Mouse (Mus musculus) heart, embryonic 15.5 days (tissue): ENCODE measurements around the gene Iqgap2. TPM values are rescaled to one million over a fixed set of nuclear protein-coding genes. Genes with fewer than 3 reads are reported as not detected.

Source experiments
- ATAC-seq: fragments of 200-750 bp; cut with Nextera tagmentation; replicated peaks from 2 replicates; pipeline ENCODE4 v1.8.0; 2017; ENCODE audit warnings: low read depth, moderate TSS enrichment; ENCODE audit not compliant: insufficient number of reproducible peaks, insufficient read depth, low FRiP score
- H3K27ac ChIP-seq: fragments of 300-500 bp; sonication (generic); 2 replicates; pipeline ENCODE4 v1.5.1; 2015; ENCODE audit warnings: mild to moderate bottlenecking, inconsistent platforms
- H3K27me3 ChIP-seq: fragments of 300-500 bp; sonication (generic); 2 replicates; pipeline ENCODE4 v1.6.1; 2015; ENCODE audit warnings: inconsistent platforms
- H3K36me3 ChIP-seq: fragments of 300-500 bp; sonication (generic); 2 replicates; pipeline ENCODE4 v1.6.1; 2015; ENCODE audit warnings: mild to moderate bottlenecking, inconsistent platforms
- H3K4me1 ChIP-seq: fragments of 300-500 bp; sonication (generic); replicated peaks from 2 replicates; pipeline ENCODE4 v1.6.1; 2015; ENCODE audit warnings: inconsistent platforms
- H3K4me2 ChIP-seq: fragments of 300-500 bp; sonication (generic); 2 replicates; pipeline ENCODE4 v1.6.1; 2015; ENCODE audit warnings: inconsistent platforms, mild to moderate bottlenecking, moderate library complexity
- H3K4me3 ChIP-seq: fragments of 300-500 bp; sonication (generic); 2 replicates; pipeline ENCODE4 v1.5.1; 2015; ENCODE audit warnings: mild to moderate bottlenecking, inconsistent platforms
- H3K9ac ChIP-seq: fragments of 300-500 bp; sonication (generic); 2 replicates; pipeline ENCODE4 v1.6.1; 2015; ENCODE audit warnings: mild to moderate bottlenecking, inconsistent platforms
- H3K9me3 ChIP-seq: fragments of 300-500 bp; sonication (generic); replicated peaks from 2 replicates; pipeline ENCODE4 v1.6.1; 2016; ENCODE audit warnings: inconsistent platforms
- WGBS: fragments of 180-500 bp; shearing (Covaris S2); methylation state at CpG from one replicate; pipeline ENCODE4 v1.1.7; 2015; ENCODE audit warnings: mixed read lengths; 5-methylcytosine and 5-hydroxymethylcytosine counted together
- polyA plus RNA-seq: library from polyadenylated mRNA; unstranded; fragments of >200 nt; fragmentation: Nextera tagmentation; extraction: Ambion mirVana; gene quantifications from 2 replicates; pipeline ENCODE4 v1.2.1, GENCODE M21; 2015

The Iqgap2 gene
- polyA plus RNA-seq, 1 experiment from 2014 or later: 2.4 TPM

DNA sequence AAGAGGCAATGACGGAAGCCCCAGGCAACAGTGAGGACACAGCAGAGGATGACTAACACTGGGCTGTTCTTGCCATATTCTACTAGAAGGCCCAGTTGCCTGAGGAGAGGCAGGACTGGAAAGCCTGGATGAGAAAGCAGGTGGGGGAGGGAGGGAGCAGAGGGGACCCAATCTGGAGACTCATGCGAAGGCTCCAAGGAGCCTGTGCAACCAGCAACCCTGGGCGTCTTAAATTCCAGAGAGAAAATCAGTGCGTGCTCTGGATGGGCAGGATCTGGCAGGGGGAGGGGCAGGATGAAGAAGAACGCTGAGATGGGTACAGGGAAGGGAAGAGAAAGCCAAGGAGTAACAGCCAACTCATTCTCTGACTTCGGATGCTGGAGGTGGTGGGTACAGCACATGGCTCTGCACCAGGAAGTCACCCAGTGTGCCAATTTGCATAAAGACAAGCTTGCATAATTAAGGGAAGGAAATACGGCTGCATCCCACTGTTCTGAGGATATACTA, 42.2 kb downstream of the Iqgap2 start:
- Histone ChIP-seq H3K9me3 (no peaks in the 10 kb centered on the region), H3K27ac (no peak overlapping the region), H3K9ac (no peak overlapping the region), H3K4me1 (no peaks in the 10 kb centered on the region), H3K4me2 (no peak overlapping the region), H3K27me3 (no peaks in the 10 kb centered on the region), H3K4me3 (no peak overlapping the region), H3K36me3 (no peaks in the 10 kb centered on the region)
- 55% methylated on average over 7 of the region's 7 CpGs for WGBS
- ATAC-seq: no peak

DNA sequence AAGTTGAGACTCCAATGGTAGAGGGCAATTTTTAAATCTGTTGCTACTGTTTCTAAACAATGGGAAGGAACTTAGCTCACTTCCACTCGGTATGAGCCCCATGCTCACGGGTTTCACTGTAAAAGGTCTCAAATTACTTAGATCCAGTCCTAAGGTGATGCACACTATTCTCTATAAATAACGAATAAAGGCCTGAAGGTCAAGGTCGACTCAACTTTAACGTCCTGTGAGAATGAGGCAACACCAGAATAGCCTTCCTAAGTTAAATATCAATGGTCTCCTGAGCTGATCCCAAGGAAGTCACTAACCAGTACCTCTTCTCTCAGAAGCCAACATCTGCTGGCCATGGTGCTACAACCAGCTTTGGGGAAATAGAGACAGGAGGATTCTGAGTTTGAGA, 45.4 kb downstream of the Iqgap2 start:
- Histone ChIP-seq H3K9me3 (no peaks in the 10 kb centered on the region), H3K36me3 (no peaks in the 10 kb centered on the region), H3K4me3 (no peak overlapping the region), H3K9ac (no peak overlapping the region), H3K4me2 (no peak overlapping the region), H3K27ac (no peak overlapping the region), H3K4me1 (peaks cover 5% of the 10 kb centered on the region), H3K27me3 (no peaks in the 10 kb centered on the region)
- 67% methylated on average over 5 of the region's 5 CpGs for WGBS
- no peak for ATAC-seq

DNA sequence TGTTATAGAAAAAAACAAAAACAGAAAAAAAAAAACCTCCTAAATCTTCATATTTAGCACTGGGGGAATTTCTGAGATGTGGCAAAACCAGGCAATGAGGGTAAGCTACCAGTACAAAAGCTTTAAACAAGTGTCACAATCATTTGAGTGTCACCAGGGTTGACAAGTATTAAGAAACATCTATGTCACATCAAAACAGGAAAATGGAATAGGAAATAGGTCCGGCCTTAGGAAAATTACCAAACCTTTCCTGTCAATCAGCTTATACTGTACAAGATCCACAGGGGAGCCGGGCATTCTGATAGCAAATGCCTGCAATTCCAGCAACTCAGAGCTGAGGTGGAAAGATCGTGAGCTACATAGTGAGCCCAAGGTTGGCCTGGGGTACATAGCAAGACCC, 46.8 kb downstream of the Iqgap2 start:
- Histone ChIP-seq H3K27me3 (no peaks in the 10 kb centered on the region), H3K9ac (no peak overlapping the region), H3K4me2 (no peak overlapping the region), H3K4me1 (peaks cover 5% of the 10 kb centered on the region), H3K36me3 (no peaks in the 10 kb centered on the region), H3K27ac (no peak overlapping the region), H3K9me3 (no peaks in the 10 kb centered on the region), H3K4me3 (no peak overlapping the region)
- ATAC-seq: no peak
- 49% methylated on average over 3 of the region's 3 CpGs for WGBS

DNA sequence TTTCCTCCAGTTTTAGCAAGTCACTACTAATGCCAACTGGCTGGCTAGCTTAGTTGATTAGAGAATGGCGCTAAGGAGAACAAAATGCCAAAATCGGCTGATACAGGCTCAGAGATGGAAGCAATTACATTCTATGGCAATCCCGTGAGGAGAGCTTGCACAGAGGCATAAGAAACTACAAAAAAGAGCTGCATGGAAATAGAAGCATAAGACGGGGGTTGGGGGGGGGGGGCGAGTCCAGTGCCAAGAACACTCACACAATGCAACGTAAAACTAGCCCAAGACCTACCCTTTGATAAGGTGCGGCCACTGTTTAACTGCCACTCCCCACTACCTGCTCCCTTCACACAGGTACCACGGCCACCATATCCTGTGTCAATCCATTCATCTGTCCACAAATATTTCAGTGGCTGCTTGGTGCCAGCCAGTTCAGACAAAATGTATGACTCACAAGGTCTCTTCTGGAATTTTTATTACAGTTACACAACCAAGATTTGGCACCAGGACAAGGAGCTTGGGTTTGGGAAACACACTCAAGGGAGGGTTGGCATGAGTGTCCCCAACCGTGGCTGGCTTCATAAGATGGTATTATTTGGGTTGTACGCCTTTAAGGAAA, 48.2 kb downstream of the Iqgap2 start:
- Histone ChIP-seq H3K27ac (no peak overlapping the region), H3K4me1 (peaks cover 5% of the 10 kb centered on the region), H3K9ac (no peak overlapping the region), H3K27me3 (no peaks in the 10 kb centered on the region), H3K4me3 (no peak overlapping the region), H3K36me3 (no peaks in the 10 kb centered on the region), H3K4me2 (no peak overlapping the region), H3K9me3 (no peaks in the 10 kb centered on the region)
- ATAC-seq: no peak
- WGBS: 84% methylated on average over 10 of the region's 10 CpGs

DNA sequence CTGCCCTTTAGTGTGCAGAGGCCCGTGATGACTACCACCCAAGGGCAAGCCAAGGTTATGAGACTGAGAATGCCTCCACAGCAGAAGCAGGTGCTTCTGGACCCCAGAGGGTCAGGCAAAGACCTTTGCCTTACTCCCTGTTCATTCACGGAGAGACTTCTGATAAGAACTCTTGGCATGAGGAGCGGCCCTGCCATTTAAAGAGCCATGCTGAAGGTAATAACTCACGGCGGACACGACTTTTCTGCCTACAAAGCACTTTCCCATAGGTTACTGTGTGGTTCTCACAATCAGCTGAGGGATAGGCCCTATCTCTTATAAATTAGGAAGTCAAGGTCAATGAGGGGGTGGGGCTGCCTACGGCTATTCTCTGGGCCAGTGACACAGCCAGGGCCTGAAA, 48.9 kb downstream of the Iqgap2 start:
- Histone ChIP-seq H3K27ac (no peak overlapping the region), H3K4me3 (no peak overlapping the region), H3K9me3 (no peaks in the 10 kb centered on the region), H3K4me2 (no peak overlapping the region), H3K4me1 (peaks cover 5% of the 10 kb centered on the region), H3K36me3 (no peaks in the 10 kb centered on the region), H3K27me3 (no peaks in the 10 kb centered on the region), H3K9ac (no peak overlapping the region)
- ATAC-seq: no peak
- WGBS: 47% methylated on average over 7 of the region's 7 CpGs

DNA sequence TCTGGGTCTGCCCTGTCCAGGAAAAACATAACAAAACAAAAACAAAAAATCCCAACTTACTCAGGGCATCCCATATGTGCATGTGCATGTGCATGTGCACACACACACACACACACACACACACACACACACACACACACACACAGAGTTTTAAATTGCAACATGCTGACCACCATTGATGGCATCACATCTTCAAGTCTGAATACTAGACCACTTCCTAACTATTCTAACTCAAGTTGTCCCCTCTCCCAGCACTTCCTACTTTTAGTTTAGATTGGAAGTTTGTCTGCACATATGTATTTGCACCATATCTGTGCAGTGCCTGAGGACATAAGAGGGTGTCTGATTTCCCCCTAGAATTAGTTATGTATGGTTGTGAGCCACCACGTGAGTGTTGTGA, 49.8 kb downstream of the Iqgap2 start:
- no peaks in the 10 kb centered on the region for H3K27me3 ChIP-seq
- H3K27ac ChIP-seq: no peak overlapping the region
- peaks cover 5% of the 10 kb centered on the region for H3K4me1 ChIP-seq
- no peaks in the 10 kb centered on the region for H3K36me3 ChIP-seq
- WGBS: 80% methylated on average over 1 of the region's 1 CpGs
- H3K4me3 ChIP-seq: no peak overlapping the region
- no peak for ATAC-seq
- no peak overlapping the region for H3K9ac ChIP-seq
- no peaks in the 10 kb centered on the region for H3K9me3 ChIP-seq
- no peak overlapping the region for H3K4me2 ChIP-seq

DNA sequence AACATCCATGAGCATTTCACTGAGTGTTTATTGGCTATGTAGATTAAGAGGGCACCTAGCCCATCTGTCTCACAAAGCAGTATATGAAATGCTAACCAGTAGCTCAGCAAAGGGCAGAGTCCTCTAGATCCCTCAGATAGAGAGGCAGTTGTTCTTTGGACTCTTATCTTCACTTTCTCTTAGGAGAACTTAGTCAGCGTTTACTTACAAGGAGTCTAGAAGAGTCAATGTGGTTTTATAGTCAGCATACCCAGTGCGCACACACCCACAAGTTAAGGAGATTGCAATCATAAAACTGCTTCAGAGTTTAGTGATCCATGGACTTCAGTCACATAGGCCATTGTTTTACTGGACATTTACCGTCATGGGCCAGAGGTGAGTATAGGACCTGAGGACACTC, 54.8 kb downstream of the Iqgap2 start:
- H3K9ac ChIP-seq: no peak overlapping the region

DNA sequence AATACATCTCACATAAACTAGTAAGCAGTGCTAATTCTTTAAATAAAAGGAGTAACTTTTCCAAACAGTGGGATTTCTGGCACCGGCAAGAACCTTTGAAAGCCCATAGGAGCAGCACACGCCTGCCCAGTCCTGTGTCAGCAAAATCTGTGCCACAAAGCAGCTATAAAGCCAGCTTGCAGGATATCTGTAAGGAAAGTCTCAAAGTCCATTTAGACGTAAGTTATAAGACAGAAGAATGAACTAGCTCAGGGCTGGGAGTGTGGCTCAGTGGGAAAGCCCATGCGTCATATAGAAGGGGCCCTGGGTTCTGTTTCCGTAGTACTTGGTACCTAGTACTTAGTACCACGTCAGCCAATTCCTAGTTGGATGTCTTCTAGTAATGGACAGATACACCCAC, 58.2 kb downstream of the Iqgap2 start:
- no peak overlapping the region for H3K9ac ChIP-seq
- H3K27ac ChIP-seq: no peak overlapping the region
- H3K4me2 ChIP-seq: no peak overlapping the region
- WGBS: 82% methylated on average over 6 of the region's 6 CpGs
- H3K4me3 ChIP-seq: no peak overlapping the region
- H3K36me3 ChIP-seq: no peaks in the 10 kb centered on the region
- no peaks in the 10 kb centered on the region for H3K4me1 ChIP-seq
- H3K27me3 ChIP-seq: no peaks in the 10 kb centered on the region
- no peak for ATAC-seq
- H3K9me3 ChIP-seq: no peaks in the 10 kb centered on the region

More for the DNA sequence above, 54.8 kb downstream of the Iqgap2 start:
- Histone ChIP-seq H3K36me3 (no peaks in the 10 kb centered on the region), H3K27me3 (no peaks in the 10 kb centered on the region), H3K4me1 (no peaks in the 10 kb centered on the region), H3K4me2 (no peak overlapping the region), H3K4me3 (no peak overlapping the region), H3K27ac (no peak overlapping the region), H3K9me3 (no peaks in the 10 kb centered on the region)
- 78% methylated on average over 3 of the region's 3 CpGs for WGBS
- no peak for ATAC-seq

DNA sequence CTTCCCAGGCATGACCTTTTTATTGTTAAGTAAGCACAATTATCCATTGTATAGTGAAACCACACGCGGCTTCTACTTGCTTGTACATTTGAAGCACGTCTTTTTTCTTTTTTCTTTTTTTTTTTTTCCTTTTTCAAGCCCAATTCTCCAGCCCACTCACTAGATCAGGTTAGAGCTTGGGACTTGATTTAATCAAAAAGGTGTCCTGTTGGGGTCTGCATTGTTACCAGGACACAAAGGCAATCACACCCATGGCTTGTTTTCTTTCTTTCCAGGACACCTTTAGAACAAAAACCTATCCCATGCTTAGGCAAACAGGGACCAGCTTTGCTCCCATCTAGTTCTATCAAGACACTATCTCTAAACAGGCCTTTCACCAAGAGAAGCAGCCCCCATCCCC, 59.0 kb downstream of the Iqgap2 start:
- Histone ChIP-seq H3K36me3 (no peaks in the 10 kb centered on the region), H3K4me1 (no peaks in the 10 kb centered on the region), H3K27ac (no peak overlapping the region), H3K4me3 (no peak overlapping the region), H3K9ac (no peak overlapping the region), H3K9me3 (no peaks in the 10 kb centered on the region), H3K4me2 (no peak overlapping the region), H3K27me3 (no peaks in the 10 kb centered on the region)
- ATAC-seq: no peak
- WGBS: 75% methylated on average over 3 of the region's 3 CpGs

DNA sequence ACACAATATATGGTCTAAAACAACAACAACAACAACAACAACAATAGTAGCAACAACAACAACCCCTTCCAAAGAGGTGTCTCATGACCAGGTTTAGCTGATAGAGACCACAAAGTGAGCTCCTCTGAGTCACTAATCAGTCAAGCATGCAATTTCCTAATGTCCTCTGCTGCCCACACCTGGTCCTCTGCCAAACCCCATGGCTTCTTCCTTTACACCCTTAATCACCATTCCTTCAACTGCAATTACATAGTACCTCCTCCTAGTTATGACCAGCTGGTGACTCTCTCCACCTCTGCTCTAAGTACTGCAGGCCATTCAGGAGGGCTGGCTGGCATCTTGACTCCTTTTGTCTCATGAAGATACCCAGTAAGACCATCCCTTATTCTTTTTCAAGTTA, 60.0 kb downstream of the Iqgap2 start:
- ATAC-seq: no peak

DNA sequence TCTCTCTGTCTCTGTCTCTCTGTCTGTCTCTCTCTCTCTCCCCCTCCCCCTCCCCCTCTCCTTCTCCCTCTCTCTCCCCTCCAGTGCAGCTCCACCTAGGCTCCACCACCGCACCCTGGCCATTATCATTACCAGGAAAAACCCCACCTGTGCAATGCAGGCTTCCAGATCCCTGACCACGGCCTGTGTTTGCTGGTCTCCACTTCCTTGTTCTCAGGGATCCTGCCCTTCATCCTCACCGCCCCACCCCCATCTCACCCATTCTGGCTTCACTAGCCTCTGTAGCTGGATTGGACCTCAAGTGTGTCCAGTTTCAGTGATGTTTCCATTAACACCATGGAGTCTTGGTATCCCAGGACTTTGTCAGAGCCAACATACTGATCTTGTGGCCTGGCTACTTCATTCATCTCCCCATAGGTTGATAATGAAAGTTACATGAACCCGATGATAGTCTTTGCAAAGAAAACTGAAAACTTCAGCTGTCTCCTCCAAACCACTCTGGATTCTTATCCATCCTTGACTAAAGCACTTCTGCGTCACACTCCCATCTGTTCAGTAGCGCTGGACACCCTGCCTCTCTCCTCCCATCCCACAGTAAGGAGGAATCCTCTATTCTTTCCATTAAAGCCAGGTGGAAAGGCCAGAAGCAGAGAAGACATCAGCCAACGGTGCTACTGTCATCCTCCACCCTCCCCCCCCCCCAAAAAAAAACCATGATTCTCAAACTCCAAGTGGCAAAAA, 62.1 kb downstream of the Iqgap2 start:
- no peak overlapping the region for H3K9ac ChIP-seq
- no peak for ATAC-seq

More for the DNA sequence above, 60.0 kb downstream of the Iqgap2 start:
- Histone ChIP-seq H3K27ac (no peak overlapping the region), H3K4me1 (peaks cover 4% of the 10 kb centered on the region), H3K9ac (no peak overlapping the region), H3K27me3 (no peaks in the 10 kb centered on the region), H3K9me3 (no peaks in the 10 kb centered on the region), H3K4me2 (no peak overlapping the region), H3K4me3 (no peak overlapping the region), H3K36me3 (no peaks in the 10 kb centered on the region)

DNA sequence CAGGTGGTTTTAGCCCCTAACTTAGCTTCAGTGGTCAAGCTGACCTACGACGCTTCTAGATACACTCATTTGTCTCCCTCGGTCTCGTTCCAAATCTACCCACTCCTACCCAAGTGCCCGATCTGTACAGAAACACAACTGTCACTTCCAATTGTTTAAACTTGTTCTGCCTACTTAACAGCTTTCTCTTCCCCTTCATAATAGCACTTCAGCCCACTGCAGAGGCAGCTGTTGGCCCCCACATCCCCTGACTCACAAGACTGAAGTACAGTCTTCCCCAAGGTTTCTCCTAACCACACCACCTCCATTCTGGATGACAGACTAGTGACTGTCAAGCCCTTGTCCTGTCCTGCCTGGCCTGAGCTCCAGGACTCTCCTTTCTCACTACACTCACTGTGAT, 63.1 kb downstream of the Iqgap2 start:
- Histone ChIP-seq H3K4me2 (no peak overlapping the region), H3K4me3 (no peak overlapping the region), H3K9me3 (no peaks in the 10 kb centered on the region), H3K4me1 (peaks cover 13% of the 10 kb centered on the region), H3K36me3 (no peaks in the 10 kb centered on the region), H3K9ac (no peak overlapping the region), H3K27ac (no peak overlapping the region), H3K27me3 (no peaks in the 10 kb centered on the region)
- ATAC-seq: no peak
- 83% methylated on average over 5 of the region's 5 CpGs for WGBS

More for the DNA sequence above, 62.1 kb downstream of the Iqgap2 start:
- H3K27ac ChIP-seq: no peak overlapping the region
- no peaks in the 10 kb centered on the region for H3K36me3 ChIP-seq
- no peaks in the 10 kb centered on the region for H3K9me3 ChIP-seq
- 84% methylated on average over 7 of the region's 7 CpGs for whole genome bisulfite sequencing
- peaks cover 13% of the 10 kb centered on the region for H3K4me1 ChIP-seq
- no peak overlapping the region for H3K4me2 ChIP-seq
- no peaks in the 10 kb centered on the region for H3K27me3 ChIP-seq
- H3K4me3 ChIP-seq: no peak overlapping the region
